Mouse (Mus musculus): ENCODE results near the gene Zfp248. TPM values are rescaled to one million over a fixed set of nuclear protein-coding genes. Genes with fewer than 3 reads are reported as not detected.

Zfp248 gene
- 0.33 and 0.44 TPM in 2 replicates for polyA plus RNA-seq (2012; rRNA removed)

GRCm38 (mm10) chr6:118455042-118455631 is at the start of gene Zfp248:
Zfp248 (minus strand) TSS chr6:118455528.
- no peaks in the 10 kb centered on the region for H3K36me3 ChIP-seq (ENCODE audit: control insufficient read depth, insufficient read depth, low read length)
- under 1% methylated on average over 43 of the region's 43 CpGs for WGBS
- no peaks in the 10 kb centered on the region for H3K4me1 ChIP-seq (ENCODE audit: control insufficient read depth, insufficient read depth, insufficient read length)
- peak within 1 kb of the TSS; percentile 45 for H3K27ac ChIP-seq (ENCODE audit: insufficient read depth, low read length)
- DNase-seq (ENCODE audit: low read depth in 1 of 2, low spot score in 2 of 2) = peak; percentile 45 to 65
- no peaks in the 10 kb centered on the region for H3K27me3 ChIP-seq (ENCODE audit: control insufficient read depth, insufficient read depth, low read length)
- H3K4me3 ChIP-seq (ENCODE audit: extremely low read depth, insufficient read depth, insufficient read length) = peak within 1 kb of the TSS; percentile 80
- TF ChIP-seq CTCF (IDR thresholded peaks at IDR 0.05; ENCODE audit: extremely low read depth, insufficient read depth, insufficient read length, insufficient replicate concordance) (no peak), POLR2A (IDR thresholded peaks at IDR 0.05; ENCODE audit: low read depth, low read length) (no peak)

DNA sequence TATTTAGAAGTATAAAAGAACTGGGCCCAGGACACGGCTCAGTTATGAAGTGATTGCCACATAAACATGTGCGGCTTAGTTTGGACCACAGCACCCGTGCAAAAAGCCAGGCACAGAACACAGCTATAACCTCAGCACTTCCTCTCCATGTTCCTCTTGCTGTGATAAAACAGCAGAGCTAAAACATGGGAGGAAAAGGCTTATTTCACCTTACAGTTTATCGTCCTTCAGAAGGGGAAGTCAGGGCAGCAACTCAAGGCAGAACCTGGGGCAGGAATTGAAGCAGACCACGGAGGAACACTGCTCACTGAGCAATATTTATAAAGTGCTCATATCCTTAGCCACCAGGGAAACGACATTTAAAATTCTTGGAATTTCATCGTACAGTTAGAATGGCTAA is 43.7 kb upstream of the Zfp248 start:
- no peak for TF ChIP-seq CTCF (IDR thresholded peaks at IDR 0.05; ENCODE audit: extremely low read depth, insufficient read depth, insufficient read length, insufficient replicate concordance)
- TF ChIP-seq POLR2A (IDR thresholded peaks at IDR 0.05; ENCODE audit: low read depth, low read length) = no peak
- Histone ChIP-seq H3K27ac (ENCODE audit: insufficient read depth, low read length) (no peak overlapping the region), H3K27me3 (ENCODE audit: control insufficient read depth, insufficient read depth, low read length) (no peaks in the 10 kb centered on the region), H3K4me3 (ENCODE audit: extremely low read depth, insufficient read depth, insufficient read length) (no peak overlapping the region), H3K4me1 (ENCODE audit: control insufficient read depth, insufficient read depth, insufficient read length) (no peaks in the 10 kb centered on the region), H3K36me3 (ENCODE audit: control insufficient read depth, insufficient read depth, low read length) (no peaks in the 10 kb centered on the region)
- DNase-seq (ENCODE audit: low read depth in 1 of 2, low spot score in 2 of 2) = no peak
- 63% methylated on average over 7 of the region's 7 CpGs for WGBS

- no peak overlapping the region for H3K27ac ChIP-seq (ENCODE audit: insufficient read depth, low read length)
- H3K4me1 ChIP-seq (ENCODE audit: control insufficient read depth, insufficient read depth, insufficient read length) = peaks cover 3% of the 10 kb centered on the region; the same call in 1 of the 2 replicates
- TF ChIP-seq CTCF (IDR thresholded peaks at IDR 0.05; ENCODE audit: extremely low read depth, insufficient read depth, insufficient read length, insufficient replicate concordance) (no peak), POLR2A (IDR thresholded peaks at IDR 0.05; ENCODE audit: low read depth, low read length) (no peak)
These were observed 26.8 kb upstream of the Zfp248 start for GRCm38 (mm10) chr6:118482125-118482524.

DNA sequence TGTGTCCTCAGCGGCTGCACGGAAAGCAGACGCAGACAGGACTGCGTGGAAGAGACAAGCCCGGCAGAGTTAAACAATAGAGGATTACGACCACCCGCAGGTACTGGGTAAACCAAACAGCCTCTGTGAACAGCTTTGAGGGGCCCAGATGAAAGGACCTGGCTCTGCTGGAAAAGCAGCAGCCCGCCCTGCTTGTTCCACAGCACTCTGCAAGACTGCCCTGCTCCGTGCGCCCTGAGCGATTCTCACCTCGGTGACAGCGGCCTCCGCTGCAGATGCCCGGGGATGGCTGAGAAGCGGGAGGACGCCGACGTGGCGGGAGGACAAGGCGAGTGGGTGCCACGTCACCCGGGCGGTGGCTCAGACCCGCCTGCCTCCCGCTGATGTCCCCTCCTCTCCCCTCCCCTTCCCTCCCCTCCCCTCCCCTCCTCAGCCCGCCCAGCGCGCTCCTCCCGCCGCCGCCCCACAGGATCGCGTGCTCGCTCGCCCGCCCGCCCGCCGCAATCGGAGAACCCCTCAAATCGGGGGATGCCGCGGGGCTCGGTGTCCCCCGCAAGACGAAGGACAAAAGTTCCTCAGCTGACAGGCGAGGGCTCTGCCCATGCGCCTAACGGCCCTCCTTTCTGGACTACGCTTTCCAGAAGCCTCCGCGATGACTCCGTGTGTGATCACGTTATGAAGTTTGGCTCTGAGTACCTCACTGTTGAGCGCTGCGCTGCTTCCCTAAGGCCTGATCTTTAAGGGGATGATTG is 23.8 kb upstream of the Zfp248 start, which contains the start of gene Zfp9:
Gene Zfp9 (minus strand): TSS at position 364 of the 752 bp plus-strand sequence.
- Histone ChIP-seq H3K4me1 (ENCODE audit: control insufficient read depth, insufficient read depth, insufficient read length) (peaks cover 3% of the 10 kb centered on the region; the same call in 1 of the 2 replicates), H3K4me3 (ENCODE audit: extremely low read depth, insufficient read depth, insufficient read length) (peak within 1 kb of the TSS; percentile 44; the same call in 1 of the 2 replicates), H3K27me3 (ENCODE audit: control insufficient read depth, insufficient read depth, low read length) (peaks cover 5% of the 10 kb centered on the region; the same call in 1 of the 2 replicates), H3K27ac (ENCODE audit: insufficient read depth, low read length) (peak within 1 kb of the TSS; percentile 14; the same call in 1 of the 2 replicates), H3K36me3 (ENCODE audit: control insufficient read depth, insufficient read depth, low read length) (no peaks in the 10 kb centered on the region)
- DNase-seq (ENCODE audit: low read depth in 1 of 2, low spot score in 2 of 2) = peak in 1 of 2 experiments; percentile 5
- 3% methylated on average over 44 of the region's 57 CpGs for WGBS
- TF ChIP-seq CTCF (IDR thresholded peaks at IDR 0.05; ENCODE audit: extremely low read depth, insufficient read depth, insufficient read length, insufficient replicate concordance) (no peak), POLR2A (IDR thresholded peaks at IDR 0.05; ENCODE audit: low read depth, low read length) (no peak)

More at GRCm38 (mm10) chr6:118482125-118482524, 26.8 kb upstream of the Zfp248 start:
- WGBS = 90% methylated on average over 1 of the region's 1 CpGs
- Histone ChIP-seq H3K4me3 (ENCODE audit: extremely low read depth, insufficient read depth, insufficient read length) (no peak overlapping the region), H3K36me3 (ENCODE audit: control insufficient read depth, insufficient read depth, low read length) (no peaks in the 10 kb centered on the region), H3K27me3 (ENCODE audit: control insufficient read depth, insufficient read depth, low read length) (peaks cover 5% of the 10 kb centered on the region; the same call in 1 of the 2 replicates)
- DNase-seq (ENCODE audit: low read depth in 1 of 2, low spot score in 2 of 2) = no peak

DNA sequence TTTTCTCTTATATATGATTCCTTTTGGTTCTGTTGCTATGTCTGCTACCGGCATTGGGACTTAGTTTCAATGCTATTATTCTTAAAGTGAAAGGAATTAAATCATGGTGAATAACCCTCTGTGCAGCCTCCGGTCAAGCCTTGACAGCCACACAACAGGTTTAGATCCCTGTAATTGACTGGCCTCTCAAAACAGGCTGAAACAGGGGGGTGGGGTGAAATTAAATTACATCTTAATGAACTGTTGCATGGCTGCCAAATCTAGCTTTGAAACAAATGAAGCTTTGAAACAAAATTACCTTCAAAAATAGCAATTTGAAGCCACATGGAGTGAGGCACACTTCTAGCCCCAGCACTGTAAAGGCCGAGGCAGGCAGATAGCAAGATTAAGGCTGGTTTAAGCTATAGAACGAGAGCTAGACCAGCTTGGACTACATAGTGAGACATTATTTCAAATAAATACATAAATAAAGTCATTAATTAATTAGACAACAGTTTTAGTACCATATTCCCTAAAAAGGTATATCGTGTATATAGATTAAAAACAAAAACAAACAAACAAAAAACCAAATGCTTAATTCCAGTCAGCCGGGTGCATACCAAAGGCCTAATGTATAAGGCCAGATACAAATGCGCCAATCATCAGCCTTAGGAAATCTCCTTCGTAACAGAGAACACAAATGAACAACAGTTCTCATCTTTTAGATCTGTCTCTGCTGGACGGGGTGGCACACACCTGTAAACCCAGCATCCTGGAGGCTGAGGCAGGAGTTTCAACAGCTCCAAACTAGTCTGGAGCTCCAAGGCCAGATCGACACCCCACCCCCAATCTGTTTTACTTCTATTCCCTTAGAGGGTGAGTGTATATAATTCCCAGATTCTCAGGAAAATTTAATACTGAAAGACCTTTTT is 22.8 kb upstream of the Zfp248 start:
- H3K27me3 ChIP-seq (ENCODE audit: control insufficient read depth, insufficient read depth, low read length) = peaks cover 5% of the 10 kb centered on the region; the same call in 1 of the 2 replicates
- 79% methylated on average over 10 of the region's 10 CpGs for WGBS
- peaks cover 3% of the 10 kb centered on the region; the same call in 1 of the 2 replicates for H3K4me1 ChIP-seq (ENCODE audit: control insufficient read depth, insufficient read depth, insufficient read length)
- peak overlapping the region; percentile 18; the same call in 1 of the 2 replicates for H3K4me3 ChIP-seq (ENCODE audit: extremely low read depth, insufficient read depth, insufficient read length)
- no peaks in the 10 kb centered on the region for H3K36me3 ChIP-seq (ENCODE audit: control insufficient read depth, insufficient read depth, low read length)
- H3K27ac ChIP-seq (ENCODE audit: insufficient read depth, low read length) = no peak overlapping the region
- DNase-seq (ENCODE audit: low read depth in 1 of 2, low spot score in 2 of 2) = no peak
- TF ChIP-seq POLR2A (IDR thresholded peaks at IDR 0.05; ENCODE audit: low read depth, low read length) = no peak
- no peak for TF ChIP-seq CTCF (IDR thresholded peaks at IDR 0.05; ENCODE audit: extremely low read depth, insufficient read depth, insufficient read length, insufficient replicate concordance)

DNA sequence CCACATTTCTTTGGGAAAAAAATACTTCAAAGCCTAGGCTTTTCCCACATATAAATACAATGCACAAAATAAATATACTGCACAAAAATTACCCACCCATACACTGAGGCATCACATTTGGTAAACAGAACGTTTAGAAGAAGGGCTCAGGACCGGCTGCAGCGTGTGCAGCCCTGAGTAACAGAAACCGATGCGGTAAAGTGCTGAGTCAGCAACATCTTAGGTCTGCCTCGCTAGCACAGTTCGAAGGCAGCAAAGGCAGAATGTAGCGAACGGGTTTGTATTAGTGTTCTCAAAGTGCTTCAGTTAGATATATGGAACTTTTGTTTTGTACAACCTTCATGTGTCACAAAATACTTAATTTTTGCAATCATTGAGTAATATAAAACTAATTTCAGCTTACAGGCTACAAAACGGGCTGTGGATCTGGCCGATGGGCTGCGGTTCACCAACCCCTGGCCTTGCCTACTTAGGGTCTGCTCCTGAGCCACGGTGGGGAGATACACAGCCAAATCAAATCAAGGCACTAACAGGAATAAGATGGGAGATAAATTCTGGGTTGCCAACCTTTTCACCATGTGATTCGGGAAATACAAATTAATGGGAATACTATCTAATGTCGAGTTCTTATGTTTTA is 6.9 kb upstream of the Zfp248 start:
- TF ChIP-seq CTCF (IDR thresholded peaks at IDR 0.05; ENCODE audit: extremely low read depth, insufficient read depth, insufficient read length, insufficient replicate concordance) (no peak), POLR2A (IDR thresholded peaks at IDR 0.05; ENCODE audit: low read depth, low read length) (no peak)
- Histone ChIP-seq H3K4me1 (ENCODE audit: control insufficient read depth, insufficient read depth, insufficient read length) (no peaks in the 10 kb centered on the region), H3K27me3 (ENCODE audit: control insufficient read depth, insufficient read depth, low read length) (no peaks in the 10 kb centered on the region), H3K4me3 (ENCODE audit: extremely low read depth, insufficient read depth, insufficient read length) (no peak overlapping the region), H3K36me3 (ENCODE audit: control insufficient read depth, insufficient read depth, low read length) (no peaks in the 10 kb centered on the region), H3K27ac (ENCODE audit: insufficient read depth, low read length) (no peak overlapping the region)
- 81% methylated on average over 15 of the region's 15 CpGs for WGBS
- DNase-seq (ENCODE audit: low read depth in 1 of 2, low spot score in 2 of 2) = no peak

Measured in spleen, adult 2 months (tissue).